Mouse (Mus musculus) left cerebral cortex, adult 11 months (tissue): ENCODE measurements around the gene Sgo2a.
"Not testable (repeated sequence)": the region's sequence is repeated elsewhere in the genome, so short reads cannot be mapped to it uniquely, and the experiment has no call there.

Experiments used
- DNase-seq: peaks from one replicate; pipeline ENCODE4 v3.0.0; 2022; ENCODE audit warnings: low spot score

Gene Sgo2a

DNA sequence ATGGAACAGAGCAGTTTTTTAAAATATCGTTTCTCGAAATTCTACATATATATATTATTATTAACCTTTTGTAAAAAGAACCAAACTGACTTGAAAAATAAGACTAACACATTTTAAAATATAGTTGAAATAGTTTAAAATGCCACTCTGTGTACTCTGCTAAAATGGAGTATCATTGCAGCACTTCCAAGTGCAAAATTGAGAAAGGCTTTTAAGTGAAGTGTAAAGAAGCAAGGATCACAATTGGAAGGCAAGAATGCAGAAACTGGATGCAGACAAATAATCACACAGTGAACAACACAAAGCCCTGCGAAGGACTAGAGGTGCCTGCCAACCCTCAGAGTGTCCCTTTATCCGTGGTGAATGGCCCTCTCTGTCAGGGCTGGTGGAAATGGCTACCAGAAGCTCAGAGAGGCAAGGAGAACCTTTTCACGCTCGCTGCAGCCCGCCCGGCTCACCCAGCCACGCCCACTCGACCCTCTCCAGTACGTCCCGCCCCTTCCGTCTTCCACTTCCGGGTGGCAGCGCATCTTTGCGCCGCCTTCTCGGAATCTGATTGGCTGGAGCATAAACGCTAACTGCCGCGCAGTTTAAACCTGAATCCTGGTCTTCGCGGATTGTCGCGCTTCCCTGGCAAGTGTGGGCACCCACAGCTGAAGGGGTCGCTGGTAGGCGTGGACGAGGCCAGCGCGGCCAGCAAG lies at the start of gene Sgo2a:
Sgo2a (plus strand) TSS at position 540 of the 701 bp plus-strand sequence.
- peak; percentile 82 for DNase-seq

DNA sequence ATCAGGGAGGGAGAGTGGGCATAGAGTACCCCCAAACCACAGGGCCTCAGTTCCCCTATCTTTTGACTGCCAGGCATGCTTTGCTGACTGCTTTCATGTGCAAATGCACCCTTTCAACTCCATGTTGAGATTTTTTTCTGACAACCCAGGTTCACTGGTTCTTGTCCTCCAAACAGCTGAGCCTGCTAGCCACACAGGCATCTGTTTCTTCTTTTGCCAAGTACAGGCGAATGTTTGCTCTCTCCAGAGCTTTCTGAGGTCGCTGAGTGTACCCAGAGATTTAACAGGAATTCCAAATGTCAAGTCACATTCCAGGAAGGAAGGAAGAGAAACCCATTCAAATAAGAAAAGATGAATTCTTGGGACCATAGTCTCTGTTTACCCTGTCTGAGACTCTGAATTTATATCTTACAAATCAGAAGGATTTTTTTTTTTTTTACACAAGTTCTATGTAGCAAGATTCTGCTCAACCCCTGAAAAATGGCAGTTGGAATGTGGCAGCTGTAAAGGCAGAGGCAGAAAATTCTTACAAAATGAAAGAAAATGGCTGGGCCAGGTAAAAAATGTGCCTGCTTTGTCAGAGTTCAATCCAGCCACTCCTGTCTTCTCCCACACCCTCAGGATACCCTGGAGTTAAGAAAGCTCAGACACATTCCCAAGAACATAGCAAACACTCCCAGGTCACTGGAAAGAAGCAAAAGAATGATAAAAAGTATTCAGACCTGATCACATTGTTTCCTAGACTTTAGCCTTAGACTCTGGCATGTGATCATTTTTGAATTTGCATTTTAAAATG lies 48.0 kb upstream of the Sgo2a start:
- no peak for DNase-seq

DNA sequence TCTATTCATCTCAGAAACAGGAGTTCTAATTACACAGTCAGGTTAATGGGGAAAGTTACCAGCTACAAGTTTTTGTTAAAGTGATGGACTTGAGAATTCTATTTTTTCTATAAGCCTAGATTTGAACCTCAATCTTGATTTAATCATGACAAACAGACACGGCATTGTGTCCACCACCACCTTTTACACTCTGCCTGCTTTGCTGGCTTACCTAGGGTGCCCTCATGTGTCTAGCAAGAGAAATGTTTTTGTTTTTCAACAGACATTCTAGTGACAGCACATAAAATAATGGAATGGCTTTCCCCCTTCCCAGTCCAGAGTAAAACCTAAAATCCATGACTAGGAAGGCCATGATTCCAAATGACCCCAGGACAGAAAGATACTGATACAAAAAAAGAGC lies 46.6 kb upstream of the Sgo2a start:
- DNase-seq = no peak

DNA sequence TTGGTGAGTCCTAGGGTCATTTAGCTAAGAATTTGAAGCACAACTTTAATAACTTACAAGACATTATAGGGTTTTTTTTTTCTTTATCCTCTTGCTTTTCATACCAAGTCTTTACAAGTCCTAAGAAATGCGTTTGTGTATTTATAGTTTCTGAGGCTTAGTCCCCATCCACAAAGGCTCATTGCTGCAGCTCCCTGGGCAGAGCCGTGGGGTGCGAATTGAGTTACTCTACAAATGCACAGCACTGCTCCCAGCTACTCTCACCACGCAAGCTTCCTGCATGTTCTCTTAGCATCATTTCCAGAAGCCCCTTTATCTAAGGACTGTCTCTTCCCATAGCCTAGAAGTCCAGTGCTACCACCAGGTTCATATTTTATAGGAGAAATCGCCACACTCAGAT lies 46.1 kb upstream of the Sgo2a start:
- no peak for DNase-seq

DNA sequence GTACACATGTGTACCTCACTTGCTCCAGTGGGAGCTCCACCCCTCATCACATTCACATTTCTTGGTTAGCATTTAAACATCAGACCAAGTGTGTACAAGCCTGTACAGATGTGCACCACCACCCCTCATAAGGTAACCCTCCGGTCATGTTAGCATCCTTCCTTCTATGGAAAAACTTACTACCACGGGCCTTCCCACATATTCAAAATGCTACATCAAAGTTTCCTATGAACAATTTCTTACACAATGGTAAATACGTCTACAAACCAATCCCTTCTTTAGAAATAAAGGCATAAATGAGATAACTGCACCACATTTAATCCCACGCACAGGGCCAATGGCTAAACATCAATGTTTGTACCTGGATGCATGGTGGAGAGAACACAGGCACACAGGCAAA lies 43.3 kb upstream of the Sgo2a start:
- DNase-seq = no peak

DNA sequence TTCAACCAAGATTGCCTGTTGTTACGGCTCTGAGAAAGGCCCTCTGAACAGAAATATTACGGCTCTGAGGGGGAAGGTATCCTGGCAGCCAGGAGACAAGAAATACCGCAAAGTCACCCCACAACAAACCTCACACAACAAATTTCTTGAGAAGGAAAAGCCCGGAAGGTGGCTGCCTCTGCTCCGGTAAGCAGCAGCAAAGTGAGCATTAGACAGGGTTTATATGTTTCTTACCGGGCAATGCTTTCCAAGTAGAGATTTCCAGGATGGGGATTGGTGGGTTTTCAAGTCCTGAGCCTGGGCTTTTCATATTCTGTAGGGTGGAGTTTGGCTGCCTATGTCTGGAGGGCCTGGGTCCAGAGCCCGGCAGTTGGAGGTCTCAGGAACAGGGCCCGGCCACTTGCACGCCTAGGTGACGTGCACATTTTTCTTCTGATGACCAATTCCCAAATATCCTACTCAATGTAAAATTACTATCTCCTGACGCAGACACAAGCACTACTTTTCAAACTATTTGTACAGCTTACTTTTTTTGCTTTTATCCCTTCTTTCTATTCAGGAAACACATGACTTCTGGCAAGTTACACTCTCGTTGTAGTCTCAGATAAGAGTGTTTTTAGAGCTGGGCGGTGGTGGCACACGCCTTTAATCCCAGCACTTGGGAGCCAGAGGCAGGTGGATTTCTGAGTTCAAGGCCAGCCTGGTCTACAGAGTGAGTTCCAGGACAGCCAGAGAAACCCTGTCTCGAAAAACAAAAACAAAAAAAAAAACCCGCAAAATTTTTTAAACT lies 42.0 kb upstream of the Sgo2a start:
- no peak for DNase-seq

DNA sequence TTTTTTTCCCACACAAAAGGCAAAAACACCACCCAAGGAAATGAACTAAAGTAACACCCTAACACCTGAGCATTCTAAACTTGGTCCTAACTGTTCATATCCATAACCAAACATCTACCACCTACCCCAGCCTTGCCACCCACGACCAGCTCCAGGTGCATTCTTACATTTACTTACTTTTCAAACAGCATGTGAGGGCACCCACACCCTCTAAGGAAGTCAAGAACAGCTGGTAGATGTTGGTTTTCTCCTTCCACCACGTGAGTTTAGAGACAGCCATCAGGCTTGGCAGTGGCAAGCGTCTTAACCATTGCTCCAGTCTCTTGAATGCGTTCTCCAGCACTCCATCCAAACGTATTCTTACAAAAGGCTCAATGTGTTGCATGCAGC lies 41.4 kb upstream of the Sgo2a start:
- DNase-seq = no peak

DNA sequence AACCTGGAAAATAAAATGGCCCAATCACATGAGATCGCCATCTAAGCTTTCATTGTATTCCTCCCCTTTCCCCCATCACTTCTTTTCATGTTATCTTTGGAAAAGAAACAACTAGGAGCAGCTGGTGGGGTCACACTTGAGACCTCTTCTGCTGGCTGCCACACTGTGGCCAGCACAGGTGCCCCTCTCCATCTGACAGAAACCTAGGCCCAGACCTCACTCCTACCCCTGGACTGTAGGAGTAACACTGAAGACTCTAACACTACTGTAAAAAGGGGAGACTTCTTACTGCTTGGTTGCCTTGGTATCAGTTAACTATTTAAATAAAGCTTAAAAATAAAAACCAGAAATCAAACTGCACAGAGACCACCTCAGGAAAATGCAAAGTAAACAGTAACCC lies 40.0 kb upstream of the Sgo2a start:
- DNase-seq = no peak

DNA sequence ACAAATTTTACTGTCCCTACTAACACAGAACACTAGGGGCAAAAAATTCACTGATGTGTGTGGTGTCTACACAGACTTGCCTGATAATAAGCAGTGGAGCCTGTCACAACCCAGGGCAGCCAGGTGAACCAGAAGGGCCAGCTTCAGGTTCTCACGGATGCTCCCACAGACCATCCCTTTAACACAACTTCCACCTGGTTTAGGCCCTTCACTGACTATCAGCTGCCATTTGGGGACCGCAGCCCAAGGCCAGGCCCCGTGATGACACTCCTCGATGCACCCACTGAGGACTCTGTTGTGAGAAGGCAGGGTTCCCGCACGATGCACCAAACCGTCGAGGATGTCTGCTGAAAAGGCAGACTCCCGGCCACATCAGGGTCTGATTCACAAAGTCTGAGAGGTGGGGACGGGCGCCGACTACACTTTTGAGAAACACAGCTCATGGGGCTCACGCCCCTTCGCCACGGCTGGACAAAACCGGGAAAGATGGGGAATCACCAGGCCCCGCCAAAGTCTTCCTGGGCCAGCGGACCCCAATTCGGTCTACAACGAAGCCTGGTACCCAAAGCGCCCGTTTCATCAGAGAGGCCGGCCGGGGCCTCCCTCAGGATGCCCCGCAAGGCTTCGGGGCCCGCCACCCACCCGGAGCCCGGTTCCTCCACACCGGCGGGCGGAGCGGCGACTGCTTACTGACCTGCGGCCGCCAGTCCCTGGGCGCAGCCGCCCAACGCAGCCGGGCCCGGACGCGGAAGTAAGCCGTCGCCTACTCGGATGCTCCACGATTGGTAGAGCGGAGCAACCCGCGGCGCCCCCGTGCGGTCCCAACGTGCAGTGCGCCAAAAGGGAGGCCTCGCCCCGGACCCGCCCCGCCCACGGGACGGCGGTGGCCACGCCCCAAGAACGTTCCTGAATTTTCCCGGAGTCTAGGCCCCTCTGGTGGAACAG lies 26.2 kb upstream of the Sgo2a start:
- DNase-seq = peak; percentile 91

DNA sequence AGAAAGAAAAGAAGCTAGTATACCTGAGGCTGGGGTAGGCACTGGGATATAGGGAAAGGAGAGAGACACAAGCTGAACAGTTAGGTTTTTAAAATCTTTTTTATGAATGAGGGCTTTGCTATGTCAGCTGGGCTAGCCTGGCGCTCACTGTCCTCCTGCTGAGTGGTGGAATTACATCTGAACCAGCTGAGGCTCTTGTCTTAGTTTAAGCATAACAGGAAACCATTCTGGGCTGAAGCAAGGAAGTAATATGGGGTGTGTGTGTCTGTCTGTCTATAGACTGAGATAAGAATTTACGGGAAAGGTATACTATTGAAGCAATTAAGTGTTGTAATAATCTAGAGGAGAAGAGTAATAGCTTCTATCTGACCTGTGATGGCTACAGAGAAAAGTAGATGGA lies 24.2 kb upstream of the Sgo2a start:
- no peak for DNase-seq

DNA sequence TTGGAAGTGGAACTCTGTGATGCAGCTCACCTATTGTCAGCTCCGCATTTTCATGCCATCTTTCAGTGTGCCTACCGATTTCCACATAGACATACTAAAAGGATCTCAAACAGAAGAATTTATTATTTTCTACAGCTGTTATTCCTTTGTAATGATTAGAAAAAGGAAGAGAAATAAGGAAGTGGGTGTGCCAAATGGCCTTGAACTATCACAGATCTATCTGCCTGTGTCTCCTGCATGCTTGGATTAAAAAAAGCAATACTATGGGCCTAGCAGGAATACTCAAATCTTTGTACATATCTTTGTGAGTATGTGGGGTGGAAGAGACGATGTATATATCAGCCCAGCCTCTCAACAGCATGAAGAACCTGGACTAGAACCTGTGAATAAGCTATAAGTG lies 18.9 kb upstream of the Sgo2a start:
- DNase-seq = no peak

DNA sequence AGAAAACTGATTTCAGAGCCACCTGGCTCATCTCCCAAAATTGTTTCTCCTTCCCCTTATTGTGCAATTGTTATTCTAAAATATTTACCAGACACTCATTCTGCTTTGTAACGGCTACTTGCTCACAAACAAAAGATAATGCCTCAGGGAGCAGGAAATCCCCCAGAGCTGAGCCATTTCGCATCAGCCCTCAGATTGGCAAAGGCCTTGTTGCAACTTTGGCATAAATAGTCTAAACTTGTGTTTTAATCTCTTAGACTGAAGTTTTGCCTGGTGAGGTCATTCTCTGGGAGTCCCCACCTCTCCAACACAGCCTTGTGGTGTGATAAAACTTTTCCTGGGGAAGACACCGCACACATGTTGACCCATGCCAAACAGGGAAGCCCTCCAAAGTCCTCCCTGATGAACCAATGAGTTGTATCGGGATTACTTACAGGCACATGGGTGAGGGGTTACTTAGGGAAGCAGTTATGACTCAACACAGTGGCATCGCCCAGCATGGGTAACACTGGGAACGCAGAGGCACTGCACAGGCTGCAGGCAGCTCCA lies 6.6 kb upstream of the Sgo2a start:
- no peak for DNase-seq

DNA sequence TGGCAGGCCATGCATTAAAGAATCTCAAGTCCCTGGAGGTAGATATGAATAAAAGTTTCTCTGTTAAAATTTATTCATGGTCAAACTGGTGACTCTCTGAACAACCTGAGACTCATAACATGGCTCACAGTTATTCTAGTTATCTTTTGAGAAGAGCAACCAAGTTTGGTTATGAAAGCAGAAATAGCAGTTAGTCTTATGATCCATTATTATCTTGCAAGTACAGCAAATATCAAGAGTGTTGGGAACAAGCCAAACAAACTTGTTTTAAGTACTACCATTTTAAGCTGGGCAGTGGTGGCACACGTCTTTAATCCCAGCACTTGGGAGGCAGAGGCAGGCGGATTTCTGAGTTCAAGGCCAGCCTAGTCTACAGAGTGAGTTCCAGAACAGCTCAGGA lies 4.5 kb upstream of the Sgo2a start:
- DNase-seq = no peak

DNA sequence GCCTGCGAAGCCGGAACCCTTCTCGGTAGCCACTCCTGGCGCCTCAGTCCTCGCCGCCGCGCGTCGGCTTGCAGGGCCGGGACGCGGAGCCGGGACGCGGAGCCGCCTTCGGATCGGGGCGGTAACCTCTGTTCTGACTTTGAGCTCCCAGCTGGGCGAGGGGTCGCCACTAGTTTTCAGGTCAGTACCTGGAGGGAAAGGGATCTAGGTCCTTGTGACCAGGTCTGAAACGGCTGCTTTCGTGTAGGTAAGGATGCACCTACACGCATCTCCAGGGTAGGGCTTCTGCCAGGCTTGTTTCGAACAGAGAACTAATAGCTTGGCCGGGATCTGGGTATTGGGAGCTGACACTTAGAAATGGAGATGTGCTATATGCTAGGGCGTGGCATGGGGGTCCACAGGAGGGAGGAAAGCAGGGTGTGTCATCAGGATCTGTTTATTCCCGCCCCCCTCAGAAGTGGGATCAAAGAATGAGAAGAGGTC lies 403 bp downstream of the Sgo2a start:
- no peak for DNase-seq

DNA sequence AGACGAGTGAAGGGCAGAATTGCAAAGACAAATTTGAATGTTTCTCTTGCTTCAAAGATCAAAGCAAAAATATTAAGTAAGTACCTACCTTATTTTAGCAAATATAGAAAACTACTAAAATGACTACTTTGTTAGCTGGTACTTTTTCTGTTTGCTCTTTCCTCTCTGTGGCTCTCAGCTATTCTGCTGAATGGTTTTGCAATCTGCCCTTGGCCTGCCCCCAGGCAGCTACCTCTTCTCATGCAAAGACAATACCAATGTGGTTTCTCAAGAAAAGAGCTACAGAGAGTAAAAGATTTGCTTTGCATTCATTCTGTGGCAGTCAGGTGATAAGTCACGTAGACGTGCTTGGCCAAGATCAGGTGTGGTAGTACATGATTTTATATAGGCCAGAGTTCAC lies 2.4 kb downstream of the Sgo2a start:
- DNase-seq = no peak

DNA sequence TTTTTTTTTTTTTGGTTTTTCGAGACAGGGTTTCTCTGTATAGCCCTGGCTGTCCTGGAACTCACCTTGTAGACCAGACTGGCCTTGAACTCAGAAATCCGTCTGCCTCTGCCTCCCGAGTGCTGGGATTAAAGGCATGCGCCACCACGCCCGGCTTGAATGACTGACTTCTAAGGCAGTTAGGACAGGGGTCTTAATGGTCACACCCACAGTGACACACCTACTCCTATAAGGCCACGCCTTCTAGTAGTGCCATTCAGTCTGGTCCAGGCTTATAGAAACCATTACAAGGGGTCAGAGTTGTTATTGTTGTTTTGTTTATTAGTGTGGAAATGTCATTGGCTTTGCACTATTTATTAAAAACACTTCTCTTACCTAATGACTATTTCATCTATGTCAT lies 10.6 kb downstream of the Sgo2a start:
- not testable (repeated sequence) for DNase-seq

DNA sequence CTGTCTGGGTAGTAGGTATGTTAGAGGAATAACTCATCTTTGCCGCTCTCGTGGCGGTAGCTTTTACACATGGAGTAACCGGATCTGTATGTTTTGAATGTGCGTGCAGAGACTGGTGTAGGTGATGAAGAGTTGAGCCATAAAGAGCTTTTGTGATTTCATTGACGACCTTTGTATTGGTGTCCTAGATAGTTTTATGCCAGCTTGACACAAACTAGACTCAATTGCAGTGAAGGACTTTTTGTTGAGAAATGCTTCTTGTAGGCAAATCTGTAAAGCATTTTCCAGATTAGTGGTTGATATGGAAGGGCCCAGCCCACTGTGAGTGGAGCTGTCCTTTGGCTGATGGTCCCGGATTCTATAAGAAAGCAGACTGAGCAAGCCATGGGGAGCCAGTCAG lies 23.1 kb downstream of the Sgo2a start, which contains the start of gene Kctd18:
Kctd18 (minus strand) TSS at position 101 of the 400 bp plus-strand sequence.
- no peak for DNase-seq

DNA sequence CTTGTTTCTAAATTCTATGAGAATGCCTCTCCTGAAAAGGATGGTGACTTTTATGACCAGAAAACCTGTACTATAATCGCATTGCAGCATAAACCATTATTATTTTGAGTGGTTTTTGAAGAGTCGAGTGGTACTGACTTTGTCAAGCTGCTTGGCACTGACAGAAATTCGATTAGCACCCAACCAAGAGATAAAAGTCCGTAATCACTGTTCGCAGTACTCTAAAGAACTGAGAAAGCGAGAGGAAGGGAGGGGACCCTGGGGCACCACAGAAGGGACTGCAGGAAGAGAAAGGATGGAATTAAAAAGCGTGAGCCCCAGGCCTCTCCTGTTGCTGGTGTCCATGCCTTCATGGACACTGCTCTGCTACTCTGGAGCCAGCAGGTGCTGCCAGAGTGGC lies 31.9 kb downstream of the Sgo2a start:
- DNase-seq = no peak

DNA sequence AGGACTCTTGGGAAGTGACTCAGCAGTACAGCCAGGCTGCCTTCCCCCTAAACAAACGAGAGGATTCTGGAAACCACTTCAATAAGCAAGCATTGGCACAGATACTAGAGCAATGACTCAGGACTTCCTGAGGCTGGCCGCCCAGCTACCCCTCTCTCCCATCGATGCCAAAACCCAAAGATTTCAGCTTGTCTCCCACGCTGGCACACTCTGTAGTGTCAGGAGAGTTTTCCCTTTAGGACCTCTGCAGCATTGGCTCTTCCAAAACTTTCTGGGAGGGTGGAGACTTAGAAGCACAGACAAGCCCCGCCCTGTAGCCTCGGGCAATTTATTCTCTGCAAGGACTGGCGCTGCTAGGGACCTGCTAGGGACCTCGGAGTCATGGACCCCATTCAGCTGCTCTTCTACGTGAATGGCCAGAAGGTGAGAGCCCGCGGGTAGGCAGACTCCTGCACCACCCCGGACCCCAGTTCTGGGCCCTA lies 33.9 kb downstream of the Sgo2a start, which contains the start of gene Aox1:
Aox1 (plus strand) TSS at position 296 of the 482 bp plus-strand sequence.
- peak; percentile 9 for DNase-seq

DNA sequence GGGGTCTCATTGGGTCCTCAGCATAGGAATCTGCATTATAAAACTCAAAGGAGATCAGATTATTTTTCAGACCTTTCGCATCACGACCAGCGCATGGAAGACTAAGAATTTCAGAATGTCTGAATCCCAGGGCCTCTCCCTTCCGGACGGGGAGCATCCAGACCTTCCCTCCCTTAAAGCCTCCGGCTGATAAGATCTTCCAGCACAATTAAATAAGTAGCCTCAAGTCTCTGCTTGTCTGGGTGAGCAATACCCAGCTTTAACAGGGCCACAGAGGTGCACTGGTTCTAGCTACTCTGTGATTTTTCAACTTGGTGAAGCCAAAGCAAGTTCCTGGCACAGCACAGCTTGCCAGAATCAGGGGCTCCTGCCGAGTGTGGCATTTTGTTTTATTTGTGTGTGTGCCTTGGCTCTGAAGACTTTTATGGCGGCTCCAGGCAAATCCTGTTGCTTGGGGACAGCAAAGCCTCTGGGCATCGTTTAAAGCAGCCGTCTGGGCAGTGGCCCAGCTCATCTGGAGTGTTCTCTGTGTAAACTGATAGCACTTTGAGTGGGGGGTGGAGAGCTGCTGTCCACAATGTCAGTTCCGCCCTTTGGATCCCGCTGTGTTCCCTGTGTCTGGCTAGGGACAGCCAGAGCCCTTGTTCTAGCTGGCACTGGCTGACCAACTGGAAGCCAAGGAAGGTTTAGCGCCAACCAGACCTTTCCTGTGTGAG lies 34.5 kb downstream of the Sgo2a start:
- DNase-seq = peak; percentile 14
